Mouse (Mus musculus): ENCODE measurements at regions not wholly inside any gene's neighbourhood (a gene's known extent, or its start where the extent isn't known, plus 50 kb on each side); places are given as distances from the start of the nearest gene placed in this dataset.

GRCm38 (mm10) chrX:11840319-11841035 lies 319.7 kb downstream of the Bcor start:
- no peak for DNase-seq (ENCODE audit: low spot score)
- H3K27me3 ChIP-seq (ENCODE audit: insufficient read depth, low read length) = peaks cover 16% of the 10 kb centered on the region
- H3K4me1 ChIP-seq (ENCODE audit: insufficient read depth, low read depth, low read length) = no peaks in the 10 kb centered on the region
- H3K4me3 ChIP-seq (ENCODE audit: low read depth, low read length) = no peak overlapping the region
- no peaks in the 10 kb centered on the region for H3K9me3 ChIP-seq (replicated peaks)
- no peaks in the 10 kb centered on the region for H3K36me3 ChIP-seq (replicated peaks)
- ATAC-seq (ENCODE audit: extremely low read depth, insufficient number of reproducible peaks, low FRiP score, poor library complexity, severe bottlenecking) = no peak
- TF ChIP-seq TAL1 (conservative IDR thresholded peaks at IDR 0.05; ENCODE audit: low read depth, low read length) (no peak), CTCF (IDR thresholded peaks at IDR 0.05; ENCODE audit: low read depth, low read length) (no peak)

DNA sequence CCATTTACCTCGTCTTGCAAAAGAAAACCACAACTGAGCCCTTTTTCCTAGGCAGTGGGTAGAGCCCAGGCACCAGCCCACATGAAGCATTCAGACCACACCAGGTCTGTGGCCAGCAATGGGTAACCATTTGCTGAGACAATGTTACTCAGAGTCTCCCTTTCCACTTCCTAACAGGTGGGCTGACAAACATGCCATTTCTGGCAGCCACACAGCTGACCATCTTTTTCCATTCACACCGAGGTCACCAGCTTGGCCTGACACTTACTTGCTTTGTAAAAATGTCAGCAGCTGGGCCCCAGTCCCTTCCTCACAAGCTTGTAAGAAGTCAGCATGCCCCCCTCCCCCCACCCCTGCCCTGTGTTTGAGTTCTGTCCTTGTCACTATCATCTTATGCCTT lies 314.6 kb downstream of the Bcor start:
- TF ChIP-seq GATA2 (IDR thresholded peaks at IDR 0.05; ENCODE audit: borderline replicate concordance, low read depth, low read length) (no peak), CTCF (IDR thresholded peaks at IDR 0.05; ENCODE audit: low read depth, low read length) (no peak), POLR2AphosphoS5 (IDR thresholded peaks at IDR 0.05; ENCODE audit: insufficient replicate concordance, low read depth, low read length) (no peak), GATA1 (IDR thresholded peaks at IDR 0.05; ENCODE audit: borderline replicate concordance, low read length) (no peak), TAL1 (conservative IDR thresholded peaks at IDR 0.05; ENCODE audit: low read depth, low read length) (no peak)
- no peak overlapping the region for H3K4me3 ChIP-seq (ENCODE audit: low read depth, low read length)
- H3K9me3 ChIP-seq (replicated peaks) = no peaks in the 10 kb centered on the region
- no peaks in the 10 kb centered on the region for H3K27me3 ChIP-seq (ENCODE audit: insufficient read depth, low read length)
- H3K36me3 ChIP-seq (replicated peaks) = no peaks in the 10 kb centered on the region
- DNase-seq (ENCODE audit: low spot score) (no peak), ATAC-seq (ENCODE audit: extremely low read depth, insufficient number of reproducible peaks, low FRiP score, poor library complexity, severe bottlenecking) (no peak)
- no peaks in the 10 kb centered on the region for H3K4me1 ChIP-seq (ENCODE audit: insufficient read depth, low read depth, low read length)

DNA sequence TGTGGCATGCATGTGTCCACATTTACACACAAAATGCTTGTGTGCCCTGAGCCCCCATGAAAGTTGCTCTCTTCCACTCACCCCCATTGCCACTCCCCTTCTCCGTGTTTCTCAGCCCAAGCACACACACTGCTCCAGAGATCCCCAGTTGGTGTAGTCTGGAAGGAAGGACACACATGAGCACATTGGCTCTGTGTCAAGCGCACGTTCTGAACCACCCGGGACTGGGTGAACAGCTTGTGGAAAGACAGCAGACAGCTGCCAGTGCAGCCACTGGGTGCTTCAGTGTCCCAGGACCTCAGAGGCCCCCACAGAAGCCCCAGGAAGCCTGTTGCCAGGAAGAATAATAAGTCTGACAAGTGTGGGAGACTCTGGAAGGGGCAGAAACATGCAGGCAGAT lies 304.2 kb downstream of the Bcor start:
- TF ChIP-seq GATA2 (IDR thresholded peaks at IDR 0.05; ENCODE audit: borderline replicate concordance, low read depth, low read length) = no peak
- TF ChIP-seq POLR2AphosphoS5 (IDR thresholded peaks at IDR 0.05; ENCODE audit: insufficient replicate concordance, low read depth, low read length) = no peak
- no peak for TF ChIP-seq CTCF (IDR thresholded peaks at IDR 0.05; ENCODE audit: low read depth, low read length)
- TF ChIP-seq GATA1 (IDR thresholded peaks at IDR 0.05; ENCODE audit: borderline replicate concordance, low read length) = no peak
- TF ChIP-seq TAL1 (conservative IDR thresholded peaks at IDR 0.05; ENCODE audit: low read depth, low read length) = no peak
- Histone ChIP-seq H3K36me3 (replicated peaks) (no peaks in the 10 kb centered on the region), H3K9me3 (replicated peaks) (no peaks in the 10 kb centered on the region), H3K27me3 (ENCODE audit: insufficient read depth, low read length) (peaks cover 11% of the 10 kb centered on the region; the same call in 1 of the 2 replicates), H3K4me3 (ENCODE audit: low read depth, low read length) (no peak overlapping the region), H3K4me1 (ENCODE audit: insufficient read depth, low read depth, low read length) (no peaks in the 10 kb centered on the region)
- no peak for ATAC-seq (ENCODE audit: extremely low read depth, insufficient number of reproducible peaks, low FRiP score, poor library complexity, severe bottlenecking)
- no peak for DNase-seq (ENCODE audit: low spot score)

DNA sequence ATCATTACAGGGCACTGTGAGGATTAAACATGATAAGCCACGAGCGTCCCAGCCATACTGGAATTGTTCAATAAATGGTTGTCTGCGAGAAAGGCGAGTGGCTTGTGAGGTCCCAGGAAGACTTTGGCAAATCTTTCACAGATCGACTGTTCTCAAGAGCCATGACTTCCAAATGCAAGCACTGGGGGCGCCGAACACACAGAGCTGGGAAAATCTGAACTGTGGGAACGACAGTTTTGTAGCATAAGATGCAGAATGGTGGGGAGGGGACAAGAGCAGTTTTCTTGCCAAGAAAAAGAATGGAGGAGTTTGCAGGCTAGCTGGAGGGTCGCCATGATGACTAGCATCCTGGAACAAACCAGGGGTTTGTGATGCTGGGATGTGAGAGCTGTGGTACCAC lies 300.8 kb downstream of the Bcor start:
- TF ChIP-seq GATA1 (IDR thresholded peaks at IDR 0.05; ENCODE audit: borderline replicate concordance, low read length) (no peak), CTCF (IDR thresholded peaks at IDR 0.05; ENCODE audit: low read depth, low read length) (no peak), GATA2 (IDR thresholded peaks at IDR 0.05; ENCODE audit: borderline replicate concordance, low read depth, low read length) (no peak), POLR2AphosphoS5 (IDR thresholded peaks at IDR 0.05; ENCODE audit: insufficient replicate concordance, low read depth, low read length) (no peak), TAL1 (conservative IDR thresholded peaks at IDR 0.05; ENCODE audit: low read depth, low read length) (no peak)
- no peaks in the 10 kb centered on the region for H3K4me1 ChIP-seq (ENCODE audit: insufficient read depth, low read depth, low read length)
- no peaks in the 10 kb centered on the region for H3K9me3 ChIP-seq (replicated peaks)
- ATAC-seq (ENCODE audit: extremely low read depth, insufficient number of reproducible peaks, low FRiP score, poor library complexity, severe bottlenecking) (no peak), DNase-seq (ENCODE audit: low spot score) (no peak)
- H3K36me3 ChIP-seq (replicated peaks) = no peaks in the 10 kb centered on the region
- peaks cover 9% of the 10 kb centered on the region for H3K27me3 ChIP-seq (ENCODE audit: insufficient read depth, low read length)
- no peak overlapping the region for H3K4me3 ChIP-seq (ENCODE audit: low read depth, low read length)

GRCm38 (mm10) chrX:11861119-11861708 lies 298.9 kb downstream of the Bcor start:
- H3K36me3 ChIP-seq (replicated peaks) = no peaks in the 10 kb centered on the region
- no peak overlapping the region for H3K4me3 ChIP-seq (ENCODE audit: low read depth, low read length)
- TF ChIP-seq CTCF (IDR thresholded peaks at IDR 0.05; ENCODE audit: low read depth, low read length) (no peak), GATA1 (IDR thresholded peaks at IDR 0.05; ENCODE audit: borderline replicate concordance, low read length) (no peak), POLR2AphosphoS5 (IDR thresholded peaks at IDR 0.05; ENCODE audit: insufficient replicate concordance, low read depth, low read length) (no peak), GATA2 (IDR thresholded peaks at IDR 0.05; ENCODE audit: borderline replicate concordance, low read depth, low read length) (no peak), TAL1 (conservative IDR thresholded peaks at IDR 0.05; ENCODE audit: low read depth, low read length) (no peak)
- no peaks in the 10 kb centered on the region for H3K4me1 ChIP-seq (ENCODE audit: insufficient read depth, low read depth, low read length)
- DNase-seq (ENCODE audit: low spot score) (no peak), ATAC-seq (ENCODE audit: extremely low read depth, insufficient number of reproducible peaks, low FRiP score, poor library complexity, severe bottlenecking) (no peak)
- peaks cover 17% of the 10 kb centered on the region for H3K27me3 ChIP-seq (ENCODE audit: insufficient read depth, low read length)
- H3K9me3 ChIP-seq (replicated peaks) = no peaks in the 10 kb centered on the region

DNA sequence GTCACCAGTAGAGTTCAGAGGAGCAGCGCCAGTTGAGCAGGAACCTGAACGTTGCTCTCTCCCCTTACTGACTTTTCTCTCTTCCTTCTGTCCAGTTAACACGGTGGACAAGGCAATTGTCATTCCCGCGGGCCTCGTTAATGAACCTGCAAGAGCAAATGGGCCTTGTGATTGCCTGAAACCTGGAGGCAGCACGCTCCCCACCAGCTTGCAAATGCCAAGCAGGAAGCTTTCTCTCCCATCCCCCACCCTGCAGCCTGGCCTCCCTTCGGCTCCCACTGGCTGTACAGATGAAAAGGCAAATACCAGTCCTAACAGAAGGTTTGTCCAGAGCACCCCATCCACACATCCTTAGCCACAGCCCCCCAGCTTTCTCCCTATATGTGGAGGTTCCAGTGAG lies 298.3 kb downstream of the Bcor start:
- Histone ChIP-seq H3K36me3 (replicated peaks) (no peaks in the 10 kb centered on the region), H3K4me3 (ENCODE audit: low read depth, low read length) (no peak overlapping the region), H3K9me3 (replicated peaks) (no peaks in the 10 kb centered on the region), H3K27me3 (ENCODE audit: insufficient read depth, low read length) (peaks cover 17% of the 10 kb centered on the region), H3K4me1 (ENCODE audit: insufficient read depth, low read depth, low read length) (no peaks in the 10 kb centered on the region)
- no peak for DNase-seq (ENCODE audit: low spot score)
- no peak for ATAC-seq (ENCODE audit: extremely low read depth, insufficient number of reproducible peaks, low FRiP score, poor library complexity, severe bottlenecking)
- TF ChIP-seq GATA1 (IDR thresholded peaks at IDR 0.05; ENCODE audit: borderline replicate concordance, low read length) (no peak), POLR2AphosphoS5 (IDR thresholded peaks at IDR 0.05; ENCODE audit: insufficient replicate concordance, low read depth, low read length) (no peak), GATA2 (IDR thresholded peaks at IDR 0.05; ENCODE audit: borderline replicate concordance, low read depth, low read length) (no peak), CTCF (IDR thresholded peaks at IDR 0.05; ENCODE audit: low read depth, low read length) (no peak), TAL1 (conservative IDR thresholded peaks at IDR 0.05; ENCODE audit: low read depth, low read length) (no peak)

Measured in G1E (cell line).